Mouse (Mus musculus): ENCODE measurements around the gene Nccrp1. TPM values are rescaled to one million over a fixed set of nuclear protein-coding genes. Genes with fewer than 3 reads are reported as not detected.
A peak's percentile ranks its signal among the peaks of the same experiment; 100 is the strongest.

The Nccrp1 gene
- polyA plus RNA-seq (2011; ENCODE audit: insufficient read length, low read depth, missing spikeins), result not detected in 2 replicates

DNA sequence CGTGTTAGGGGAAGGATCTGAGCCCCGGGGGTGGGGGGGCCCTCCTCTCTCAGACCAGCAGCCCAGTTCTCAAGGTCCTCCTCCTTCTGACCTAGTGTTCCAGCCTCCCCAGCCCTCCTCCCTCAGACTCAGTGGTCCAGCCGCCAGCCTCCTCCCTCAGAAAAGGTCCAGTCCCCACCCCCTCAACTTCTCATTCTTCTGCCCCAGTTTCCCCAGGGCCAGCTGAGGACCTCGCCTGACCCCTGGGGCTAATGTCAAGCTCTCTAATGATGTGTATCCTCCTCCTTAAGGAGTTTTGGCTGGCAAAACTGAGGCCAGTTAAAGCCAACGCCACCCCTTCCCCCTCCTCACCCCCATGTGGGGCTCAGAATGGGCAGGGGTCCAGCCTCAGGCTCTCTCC is at the start of gene Nccrp1:
TSS of gene Nccrp1 (minus strand) at position 101 of the 400 bp plus-strand sequence.
- Histone ChIP-seq H3K4me3 (ENCODE audit: insufficient read depth, low read length) (no peak within 1 kb of the TSS), H3K4me1 (ENCODE audit: control insufficient read depth, insufficient read depth, low read length) (no peaks in the 10 kb centered on the region), H3K27ac (ENCODE audit: insufficient read depth, low read length) (no peak within 1 kb of the TSS)
- TF ChIP-seq CTCF (IDR thresholded peaks at IDR 0.05; ENCODE audit: borderline replicate concordance, insufficient read depth, low read length) (no peak), POLR2A (IDR thresholded peaks at IDR 0.05; ENCODE audit: low read depth, low read length) (no peak)

DNA sequence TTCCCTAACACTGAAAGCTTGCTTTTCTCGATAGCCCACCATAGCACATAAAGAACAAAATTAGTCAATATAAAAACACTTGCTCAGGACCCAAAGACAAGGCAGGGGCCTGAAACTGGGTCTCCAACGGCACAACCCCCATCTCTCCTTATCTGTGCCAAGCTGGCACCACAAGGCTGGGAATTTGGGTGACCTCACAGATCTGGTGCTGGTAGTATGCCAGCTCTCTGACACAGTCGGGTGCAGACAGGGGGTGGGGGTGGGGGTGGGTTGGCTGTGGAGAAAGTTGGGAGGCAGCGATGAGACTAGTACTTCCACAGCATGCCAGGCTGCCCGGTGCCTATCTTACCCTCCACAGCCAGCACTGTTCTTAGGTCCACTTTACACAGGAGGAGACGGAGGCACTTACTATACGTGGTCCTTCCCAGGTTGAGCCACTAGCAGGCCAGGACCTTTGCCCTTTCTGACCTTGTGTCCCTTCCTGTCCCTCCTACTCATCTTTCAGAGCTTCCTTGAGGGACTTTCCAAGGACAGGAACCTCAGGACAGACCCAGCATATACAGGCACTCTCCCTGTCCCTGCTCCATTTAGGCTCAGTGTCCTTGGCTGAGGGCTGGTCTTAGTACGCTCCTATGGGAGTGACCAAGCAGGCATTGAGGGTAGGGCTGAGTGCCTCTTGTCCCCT is 48.8 kb upstream of the Nccrp1 start:
- no peak overlapping the region for H3K4me3 ChIP-seq (ENCODE audit: insufficient read depth, low read length)
- peaks cover 4% of the 10 kb centered on the region; the same call in 1 of the 2 replicates for H3K4me1 ChIP-seq (ENCODE audit: control insufficient read depth, insufficient read depth, low read length)
- TF ChIP-seq POLR2A (IDR thresholded peaks at IDR 0.05; ENCODE audit: low read depth, low read length) (no peak), CTCF (IDR thresholded peaks at IDR 0.05; ENCODE audit: borderline replicate concordance, insufficient read depth, low read length) (no peak)
- H3K27ac ChIP-seq (ENCODE audit: insufficient read depth, low read length), result no peak overlapping the region

DNA sequence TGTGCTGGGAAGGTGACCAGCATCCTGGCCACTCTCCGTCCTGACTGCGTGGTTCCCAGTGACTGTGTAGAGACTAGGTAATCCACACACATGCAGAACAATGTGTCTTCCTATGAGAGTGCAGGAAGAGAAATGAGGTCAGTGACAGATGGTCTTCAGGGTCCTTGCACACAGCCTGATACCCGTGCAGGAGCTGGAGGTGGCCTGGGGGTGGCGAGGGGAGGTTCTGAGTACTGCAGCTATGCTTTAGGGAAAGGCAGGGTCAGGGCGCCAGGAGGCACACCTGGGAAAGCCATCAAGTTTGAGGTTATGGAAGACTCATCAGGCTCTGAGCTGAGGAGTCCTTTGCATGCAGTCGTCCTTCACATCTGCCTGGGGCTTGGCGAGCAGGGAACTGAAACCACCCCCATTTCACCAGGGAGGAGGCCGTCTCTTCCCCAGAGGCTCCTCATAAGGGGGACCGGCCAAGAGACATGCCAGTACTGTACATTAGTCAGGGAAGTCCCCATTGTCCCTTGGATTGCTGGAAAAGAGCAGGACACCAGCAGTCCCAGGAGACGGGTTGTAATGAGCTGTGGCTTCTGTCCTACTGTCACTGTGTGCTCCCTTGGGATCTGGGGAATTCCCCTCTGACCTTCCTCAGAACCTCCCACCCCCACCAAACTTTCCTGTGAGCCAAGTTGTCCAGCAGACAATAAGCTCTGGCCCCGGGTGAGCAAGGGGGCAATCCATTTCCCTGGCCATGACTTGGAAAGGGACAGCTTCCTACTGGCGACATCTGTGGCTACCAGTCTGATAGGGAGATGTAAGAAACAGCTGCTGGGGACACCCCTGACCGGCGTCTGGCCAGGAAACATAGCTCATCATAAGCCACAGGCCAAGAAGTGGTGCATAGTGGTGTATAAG is 46.4 kb upstream of the Nccrp1 start:
- Histone ChIP-seq H3K27ac (ENCODE audit: insufficient read depth, low read length) (no peak overlapping the region), H3K4me3 (ENCODE audit: insufficient read depth, low read length) (no peak overlapping the region), H3K4me1 (ENCODE audit: control insufficient read depth, insufficient read depth, low read length) (peaks cover 4% of the 10 kb centered on the region; the same call in 1 of the 2 replicates)
- TF ChIP-seq CTCF (IDR thresholded peaks at IDR 0.05; ENCODE audit: borderline replicate concordance, insufficient read depth, low read length), result no peak
- no peak for TF ChIP-seq POLR2A (IDR thresholded peaks at IDR 0.05; ENCODE audit: low read depth, low read length)

DNA sequence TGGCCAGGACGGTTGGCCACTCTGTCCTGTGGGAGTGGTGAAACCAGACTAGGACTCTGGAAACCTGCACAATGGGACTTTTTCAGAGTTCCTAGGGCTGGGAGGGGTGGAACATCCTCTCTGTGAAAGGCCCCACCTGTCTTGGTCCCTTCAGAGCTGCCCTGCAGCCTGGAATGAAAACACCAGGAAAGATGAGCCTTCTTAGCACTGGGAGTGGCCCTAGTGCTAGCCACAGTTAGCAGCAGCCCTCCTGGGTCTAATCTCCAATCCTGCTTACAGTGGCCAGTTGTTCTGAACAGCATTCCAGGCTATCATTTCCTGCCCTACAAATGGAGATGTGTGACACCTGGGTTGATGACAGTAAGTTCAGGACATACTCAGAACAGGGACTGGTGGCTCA is 44.8 kb upstream of the Nccrp1 start:
- TF ChIP-seq CTCF (IDR thresholded peaks at IDR 0.05; ENCODE audit: borderline replicate concordance, insufficient read depth, low read length), result no peak
- TF ChIP-seq POLR2A (IDR thresholded peaks at IDR 0.05; ENCODE audit: low read depth, low read length), result no peak
- peaks cover 17% of the 10 kb centered on the region for H3K4me1 ChIP-seq (ENCODE audit: control insufficient read depth, insufficient read depth, low read length)
- H3K27ac ChIP-seq (ENCODE audit: insufficient read depth, low read length), result no peak overlapping the region
- no peak overlapping the region for H3K4me3 ChIP-seq (ENCODE audit: insufficient read depth, low read length)

DNA sequence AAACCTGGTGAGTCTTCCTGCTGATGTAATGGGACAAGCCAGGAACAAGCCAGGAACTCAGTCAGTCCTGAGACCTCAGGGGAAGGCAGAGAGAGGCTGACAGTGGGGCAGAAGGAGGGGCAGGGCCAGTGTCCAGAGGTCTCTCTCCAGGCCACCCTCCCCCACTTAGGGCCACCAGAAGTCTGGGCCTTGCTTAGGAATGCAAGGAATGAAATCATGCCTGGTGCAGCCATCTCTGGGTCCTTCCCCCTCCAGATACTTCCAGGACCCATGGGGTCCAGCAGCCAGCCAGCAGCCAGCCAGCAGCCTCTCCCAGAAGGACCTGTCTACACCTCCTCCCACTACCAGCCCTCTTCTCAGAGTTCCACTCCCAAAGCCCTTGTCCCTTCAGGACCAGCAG is 40.6 kb upstream of the Nccrp1 start:
- H3K27ac ChIP-seq (ENCODE audit: insufficient read depth, low read length), result peak overlapping the region; percentile 7; the same call in 1 of the 2 replicates
- TF ChIP-seq CTCF (IDR thresholded peaks at IDR 0.05; ENCODE audit: borderline replicate concordance, insufficient read depth, low read length) (no peak), POLR2A (IDR thresholded peaks at IDR 0.05; ENCODE audit: low read depth, low read length) (no peak)
- H3K4me1 ChIP-seq (ENCODE audit: control insufficient read depth, insufficient read depth, low read length), result peaks cover 16% of the 10 kb centered on the region

DNA sequence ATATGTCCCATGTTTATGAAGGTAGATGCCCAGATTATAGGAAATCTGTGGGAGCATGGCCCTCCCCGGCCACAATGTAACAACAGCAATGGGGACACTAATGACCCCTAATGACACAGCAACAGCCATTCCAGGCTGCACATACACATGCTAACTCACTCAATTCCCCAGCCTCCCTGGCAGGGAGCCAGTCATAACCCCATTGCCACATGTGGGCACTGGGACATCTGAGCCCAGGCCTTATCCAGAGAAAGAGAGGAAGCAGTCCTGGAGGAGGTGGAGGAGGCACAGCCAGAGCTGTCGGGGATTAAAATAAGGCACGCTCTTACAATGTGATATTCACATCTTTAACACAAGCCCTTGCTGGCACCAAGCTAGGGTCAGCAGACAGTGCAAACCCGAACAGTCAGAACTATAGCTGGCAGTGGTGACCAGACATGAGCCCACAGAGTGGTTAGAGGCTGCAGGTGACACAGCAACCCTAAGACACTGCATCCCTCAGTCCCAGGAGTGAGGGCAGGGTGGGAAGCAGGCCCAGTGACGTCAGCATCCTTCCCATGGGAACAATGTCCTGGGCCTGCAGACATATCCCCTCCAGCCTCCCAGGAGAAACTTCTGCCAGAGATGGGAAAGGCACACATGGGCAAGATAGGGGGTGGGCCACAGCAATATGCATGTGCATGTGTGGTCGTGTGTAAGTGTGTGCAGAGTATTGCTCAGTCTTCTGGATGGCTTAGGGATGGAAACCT is 39.8 kb upstream of the Nccrp1 start:
- H3K27ac ChIP-seq (ENCODE audit: insufficient read depth, low read length), result no peak overlapping the region
- peaks cover 16% of the 10 kb centered on the region for H3K4me1 ChIP-seq (ENCODE audit: control insufficient read depth, insufficient read depth, low read length)
- TF ChIP-seq CTCF (IDR thresholded peaks at IDR 0.05; ENCODE audit: borderline replicate concordance, insufficient read depth, low read length) (no peak), POLR2A (IDR thresholded peaks at IDR 0.05; ENCODE audit: low read depth, low read length) (no peak)
- no peak overlapping the region for H3K4me3 ChIP-seq (ENCODE audit: insufficient read depth, low read length)

More for the DNA sequence above, 40.6 kb upstream of the Nccrp1 start:
- no peak overlapping the region for H3K4me3 ChIP-seq (ENCODE audit: insufficient read depth, low read length)

DNA sequence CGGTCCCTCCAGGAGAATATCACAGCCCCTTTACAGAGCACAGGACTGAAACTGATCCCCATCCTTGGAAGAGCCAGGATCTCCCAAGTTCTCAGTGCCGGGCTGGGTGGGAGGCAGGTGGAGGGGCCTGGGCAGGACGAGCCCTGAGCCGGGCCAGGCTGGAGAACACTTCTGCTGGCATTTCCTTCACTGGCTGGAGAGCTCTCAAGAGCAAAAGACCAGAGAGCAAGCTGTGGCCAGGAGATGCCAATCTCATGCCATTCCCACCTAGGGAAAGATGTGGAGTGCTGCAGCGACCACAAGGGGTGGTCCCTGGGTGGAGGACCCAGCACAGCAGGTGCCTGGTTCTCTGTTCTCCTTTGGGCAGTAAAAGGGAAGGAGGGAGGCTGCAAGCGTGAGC is 37.9 kb upstream of the Nccrp1 start:
- no peak overlapping the region for H3K27ac ChIP-seq (ENCODE audit: insufficient read depth, low read length)
- H3K4me3 ChIP-seq (ENCODE audit: insufficient read depth, low read length), result no peak overlapping the region
- no peak for TF ChIP-seq CTCF (IDR thresholded peaks at IDR 0.05; ENCODE audit: borderline replicate concordance, insufficient read depth, low read length)
- no peak for TF ChIP-seq POLR2A (IDR thresholded peaks at IDR 0.05; ENCODE audit: low read depth, low read length)
- H3K4me1 ChIP-seq (ENCODE audit: control insufficient read depth, insufficient read depth, low read length), result peaks cover 16% of the 10 kb centered on the region

DNA sequence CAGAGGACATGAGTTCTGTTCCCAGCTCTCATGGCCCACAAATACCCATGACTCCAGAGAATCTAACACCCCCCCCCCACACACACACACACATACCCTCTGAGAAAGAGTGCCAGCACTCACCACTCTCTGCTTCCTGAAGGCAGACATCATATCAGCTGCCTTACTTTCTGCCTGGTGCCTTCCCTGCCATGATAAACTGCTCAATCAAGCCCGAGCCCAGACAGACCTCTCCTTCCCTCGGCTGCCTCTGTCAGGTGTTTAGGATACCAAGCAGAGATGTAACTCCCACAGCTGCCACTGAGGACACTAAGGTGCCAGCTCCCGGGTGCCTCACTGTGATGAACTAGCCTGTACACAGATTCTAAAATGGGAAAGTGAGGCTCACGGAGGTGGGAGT is 37.4 kb upstream of the Nccrp1 start:
- Histone ChIP-seq H3K4me3 (ENCODE audit: insufficient read depth, low read length) (no peak overlapping the region), H3K27ac (ENCODE audit: insufficient read depth, low read length) (no peak overlapping the region), H3K4me1 (ENCODE audit: control insufficient read depth, insufficient read depth, low read length) (peaks cover 16% of the 10 kb centered on the region)
- no peak for TF ChIP-seq CTCF (IDR thresholded peaks at IDR 0.05; ENCODE audit: borderline replicate concordance, insufficient read depth, low read length)
- no peak for TF ChIP-seq POLR2A (IDR thresholded peaks at IDR 0.05; ENCODE audit: low read depth, low read length)

DNA sequence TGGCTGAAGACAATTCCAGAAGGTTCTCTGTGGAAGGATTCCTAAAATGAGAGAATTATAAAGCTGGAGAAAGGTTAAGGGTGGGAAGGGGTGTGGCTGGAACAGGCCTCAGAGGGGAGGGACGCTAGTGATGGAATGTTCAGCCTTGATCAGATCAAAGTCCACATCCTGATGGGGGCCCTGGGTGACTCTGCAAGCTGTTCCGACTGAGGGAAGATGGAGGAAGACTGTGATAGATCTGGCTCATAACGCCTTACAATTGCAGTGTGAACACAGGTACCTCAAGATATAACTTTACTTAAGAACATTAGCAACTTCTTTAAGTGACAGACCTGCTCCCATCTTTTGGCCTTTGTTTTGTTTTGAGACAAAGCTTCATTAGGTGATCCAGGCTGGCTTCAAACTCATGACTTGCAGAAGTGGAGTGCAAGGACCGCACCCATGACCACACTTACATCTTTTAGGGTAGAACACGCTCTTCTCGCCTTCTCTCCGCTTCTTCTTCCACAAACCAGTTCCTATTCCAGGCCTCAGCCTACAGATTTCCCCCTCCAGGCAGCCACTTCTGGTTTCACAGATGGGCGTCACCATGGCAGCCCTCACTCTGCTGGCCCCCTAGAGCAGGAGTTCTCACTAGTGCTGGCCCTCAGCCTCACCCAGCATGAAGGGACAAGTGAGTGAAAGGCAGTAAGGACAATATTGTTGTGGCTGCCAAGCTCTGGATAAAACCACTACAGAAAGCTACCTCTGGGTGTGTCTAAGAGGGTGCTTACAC is 36.7 kb upstream of the Nccrp1 start:
- no peak overlapping the region for H3K4me3 ChIP-seq (ENCODE audit: insufficient read depth, low read length)
- no peak for TF ChIP-seq CTCF (IDR thresholded peaks at IDR 0.05; ENCODE audit: borderline replicate concordance, insufficient read depth, low read length)
- TF ChIP-seq POLR2A (IDR thresholded peaks at IDR 0.05; ENCODE audit: low read depth, low read length), result no peak
- no peak overlapping the region for H3K27ac ChIP-seq (ENCODE audit: insufficient read depth, low read length)
- peaks cover 16% of the 10 kb centered on the region for H3K4me1 ChIP-seq (ENCODE audit: control insufficient read depth, insufficient read depth, low read length)

Data from embryonic fibroblast, embryonic 13.5 days (primary cell).